Mouse (Mus musculus) E14TG2a.4 (cell line): ENCODE data around the gene Fgd6.

ENCODE experiments used
- H3K27me3 ChIP-seq: 2 replicates; pipeline ENCODE4 v1.6.1; 2014; ENCODE audit warnings: low read length, control low read depth; ENCODE audit not compliant: insufficient read depth
- H3K36me3 ChIP-seq: 2 replicates; pipeline ENCODE4 v1.6.1; 2014; ENCODE audit warnings: low read length, control low read depth; ENCODE audit not compliant: insufficient read depth
- H3K4me1 ChIP-seq: replicated peaks from 2 replicates; pipeline ENCODE4 v1.6.1; 2014; ENCODE audit warnings: low read depth, low read length, control low read depth
- H3K4me3 ChIP-seq: replicated peaks from 2 replicates; pipeline ENCODE4 v1.5.1; 2014; ENCODE audit warnings: mild to moderate bottlenecking, low read length
- H3K9me3 ChIP-seq: 2 replicates; pipeline ENCODE4 v1.6.1; 2014; ENCODE audit warnings: low read length, control low read depth
- CTCF ChIP-seq: conservative IDR thresholded peaks from 2 replicates; pipeline ENCODE4 v1.5.1; 2014; ENCODE audit warnings: low read length
- NANOG ChIP-seq: IDR thresholded peaks from 2 replicates; pipeline ENCODE4 v1.6.1; 2014; ENCODE audit warnings: borderline replicate concordance, low read length, mixed read lengths
- POU5F1 ChIP-seq: IDR thresholded peaks from 2 replicates; pipeline ENCODE4 v1.6.1; 2014; ENCODE audit warnings: low read length, borderline replicate concordance

Gene Fgd6

GRCm38 (mm10) chr10:94072261-94072915 is 36.6 kb downstream of the Fgd6 start:
- no peaks in the 10 kb centered on the region for H3K9me3 ChIP-seq
- TF ChIP-seq POU5F1, result no peak
- no peak for TF ChIP-seq CTCF
- no peak for TF ChIP-seq NANOG

GRCm38 (mm10) chr10:94072916-94073465 is 37.2 kb downstream of the Fgd6 start:
- no peak overlapping the region for H3K4me3 ChIP-seq
- TF ChIP-seq CTCF, result no peak
- TF ChIP-seq POU5F1, result no peak
- TF ChIP-seq NANOG, result no peak
- H3K9me3 ChIP-seq, result no peaks in the 10 kb centered on the region
- H3K27me3 ChIP-seq, result no peaks in the 10 kb centered on the region
- 0 out of 2 replicates have a peak, but pooled peaks cover 7% of the 10 kb centered on the region for H3K4me1 ChIP-seq
- H3K36me3 ChIP-seq, result no peaks in the 10 kb centered on the region

More at GRCm38 (mm10) chr10:94072261-94072915, 36.6 kb downstream of the Fgd6 start:
- H3K27me3 ChIP-seq, result no peaks in the 10 kb centered on the region
- no peak overlapping the region for H3K4me3 ChIP-seq
- H3K4me1 ChIP-seq, result 0 out of 2 replicates have a peak, but pooled peaks cover 5% of the 10 kb centered on the region
- no peaks in the 10 kb centered on the region for H3K36me3 ChIP-seq

GRCm38 (mm10) chr10:94076966-94077825 is 41.4 kb downstream of the Fgd6 start:
- Histone ChIP-seq H3K36me3 (no peaks in the 10 kb centered on the region), H3K9me3 (no peaks in the 10 kb centered on the region), H3K4me3 (no peak overlapping the region), H3K4me1 (peaks cover 12% of the 10 kb centered on the region), H3K27me3 (no peaks in the 10 kb centered on the region)
- TF ChIP-seq NANOG (no peak), CTCF (no peak), POU5F1 (no peak)

- Histone ChIP-seq H3K4me3 (no peak overlapping the region), H3K9me3 (no peaks in the 10 kb centered on the region), H3K36me3 (no peaks in the 10 kb centered on the region), H3K4me1 (peaks cover 15% of the 10 kb centered on the region), H3K27me3 (no peaks in the 10 kb centered on the region)
- no peak for TF ChIP-seq CTCF
- no peak for TF ChIP-seq POU5F1
- no peak for TF ChIP-seq NANOG
Measured at GRCm38 (mm10) chr10:94080740-94081139, 44.9 kb downstream of the Fgd6 start.

GRCm38 (mm10) chr10:94082040-94082734 is 46.4 kb downstream of the Fgd6 start:
- no peak for TF ChIP-seq NANOG
- TF ChIP-seq CTCF, result no peak
- TF ChIP-seq POU5F1, result no peak

GRCm38 (mm10) chr10:94086315-94086714 is 50.5 kb downstream of the Fgd6 start:
- Histone ChIP-seq H3K27me3 (no peaks in the 10 kb centered on the region), H3K9me3 (no peaks in the 10 kb centered on the region), H3K4me3 (no peak overlapping the region), H3K36me3 (no peaks in the 10 kb centered on the region), H3K4me1 (peaks cover 22% of the 10 kb centered on the region)
- no peak for TF ChIP-seq CTCF
- no peak for TF ChIP-seq POU5F1
- no peak for TF ChIP-seq NANOG

More at GRCm38 (mm10) chr10:94082040-94082734, 46.4 kb downstream of the Fgd6 start:
- Histone ChIP-seq H3K4me3 (no peak overlapping the region), H3K27me3 (no peaks in the 10 kb centered on the region), H3K4me1 (peaks cover 19% of the 10 kb centered on the region), H3K9me3 (no peaks in the 10 kb centered on the region), H3K36me3 (no peaks in the 10 kb centered on the region)

- Histone ChIP-seq H3K36me3 (no peaks in the 10 kb centered on the region), H3K4me1 (peaks cover 14% of the 10 kb centered on the region), H3K4me3 (no peak overlapping the region), H3K9me3 (no peaks in the 10 kb centered on the region), H3K27me3 (no peaks in the 10 kb centered on the region)
- TF ChIP-seq POU5F1, result no peak
- no peak for TF ChIP-seq CTCF
- TF ChIP-seq NANOG, result no peak
Measured at GRCm38 (mm10) chr10:94087367-94088077, 51.7 kb downstream of the Fgd6 start.

- TF ChIP-seq POU5F1 (no peak), NANOG (no peak), CTCF (no peak)
- H3K36me3 ChIP-seq, result no peaks in the 10 kb centered on the region
- no peaks in the 10 kb centered on the region for H3K27me3 ChIP-seq
- no peak overlapping the region for H3K4me3 ChIP-seq
- H3K4me1 ChIP-seq, result peaks cover 35% of the 10 kb centered on the region
- no peaks in the 10 kb centered on the region for H3K9me3 ChIP-seq
Measured at GRCm38 (mm10) chr10:94090032-94090431, 54.2 kb downstream of the Fgd6 start.
